Mouse (Mus musculus): ENCODE results near the gene Celsr1.

The Celsr1 gene

GRCm38 (mm10) chr15:86035913-86036312 is 2.3 kb upstream of the Celsr1 start:
- no peak for DNase-seq (ENCODE audit: extremely low spot score, low read depth, low spot score)

- DNase-seq (ENCODE audit: extremely low spot score, low read depth, low spot score), result no peak
Measured at GRCm38 (mm10) chr15:86034781-86035360, 1.3 kb upstream of the Celsr1 start.

GRCm38 (mm10) chr15:86034021-86034523 is 495 bp upstream of the Celsr1 start:
- no peak for DNase-seq (ENCODE audit: extremely low spot score, low read depth, low spot score)

GRCm38 (mm10) chr15:86032811-86033190 is 776 bp downstream of the Celsr1 start:
- DNase-seq (ENCODE audit: extremely low spot score, low read depth, low spot score), result no peak

- DNase-seq (ENCODE audit: extremely low spot score, low read depth, low spot score), result no peak
Measured at GRCm38 (mm10) chr15:86029981-86030380, 3.6 kb downstream of the Celsr1 start.

- no peak for DNase-seq (ENCODE audit: extremely low spot score, low read depth, low spot score)
Measured at GRCm38 (mm10) chr15:86027871-86028270, 5.7 kb downstream of the Celsr1 start.

- no peak for DNase-seq (ENCODE audit: extremely low spot score, low read depth, low spot score)
Measured at GRCm38 (mm10) chr15:86021971-86022370, 11.6 kb downstream of the Celsr1 start.

- DNase-seq (ENCODE audit: extremely low spot score, low read depth, low spot score), result no peak
Measured at GRCm38 (mm10) chr15:86021301-86021700, 12.3 kb downstream of the Celsr1 start.

- no peak for DNase-seq (ENCODE audit: extremely low spot score, low read depth, low spot score)
Measured at GRCm38 (mm10) chr15:86020008-86020407, 13.6 kb downstream of the Celsr1 start.

- no peak for DNase-seq (ENCODE audit: extremely low spot score, low read depth, low spot score)
Measured at GRCm38 (mm10) chr15:86018753-86019512, 14.6 kb downstream of the Celsr1 start.

GRCm38 (mm10) chr15:86017336-86017735 is 16.2 kb downstream of the Celsr1 start:
- DNase-seq (ENCODE audit: extremely low spot score, low read depth, low spot score), result no peak

GRCm38 (mm10) chr15:86015860-86016541 is 17.6 kb downstream of the Celsr1 start:
- no peak for DNase-seq (ENCODE audit: extremely low spot score, low read depth, low spot score)

- no peak for DNase-seq (ENCODE audit: extremely low spot score, low read depth, low spot score)
Measured at GRCm38 (mm10) chr15:86015026-86015425, 18.6 kb downstream of the Celsr1 start.

- DNase-seq (ENCODE audit: extremely low spot score, low read depth, low spot score), result no peak
Measured at GRCm38 (mm10) chr15:86013656-86014055, 19.9 kb downstream of the Celsr1 start.

- no peak for DNase-seq (ENCODE audit: extremely low spot score, low read depth, low spot score)
Measured at GRCm38 (mm10) chr15:86013130-86013529, 20.4 kb downstream of the Celsr1 start.

GRCm38 (mm10) chr15:86007690-86008121 is 25.9 kb downstream of the Celsr1 start:
- DNase-seq (ENCODE audit: extremely low spot score, low read depth, low spot score), result no peak

GRCm38 (mm10) chr15:86005691-86006525 is 27.7 kb downstream of the Celsr1 start:
- no peak for DNase-seq (ENCODE audit: extremely low spot score, low read depth, low spot score)

- no peak for DNase-seq (ENCODE audit: extremely low spot score, low read depth, low spot score)
Measured at GRCm38 (mm10) chr15:86004048-86004447, 29.5 kb downstream of the Celsr1 start.

GRCm38 (mm10) chr15:86000706-86001292 is 32.8 kb downstream of the Celsr1 start:
- no peak for DNase-seq (ENCODE audit: extremely low spot score, low read depth, low spot score)

GRCm38 (mm10) chr15:85998525-85999230 is 34.9 kb downstream of the Celsr1 start:
- no peak for DNase-seq (ENCODE audit: extremely low spot score, low read depth, low spot score)
